In genomic region chr15:10923076-10923995, GRCm38 (mm10) we compare ENCODE assay signal across 33 mouse cellular contexts. TPM values are rescaled to one million over a fixed set of nuclear protein-coding genes. Genes with fewer than 3 reads are reported as not detected.
A peak's percentile ranks its signal among the peaks of the same experiment; 100 is the strongest.
DNase-seq lines count a peak whose midpoint lies in the region; ATAC-seq lines count a peak whose summit lies in the region.
"Had no signal": no experiment of that assay in that cellular context is flagged by ENCODE, and none has a peak within 500 bp of the region (broad histone marks: within the 10 kb centered on the region; RNA-seq: fewer than 3 reads in every experiment).

No protein-coding gene starts in this region.

- H3K27ac ChIP-seq in limb, embryonic 10.5 days = no peak overlapping the region
- H3K27ac ChIP-seq in hindbrain, embryonic 12.5 days = no peak overlapping the region
- H3K27ac ChIP-seq: embryonic facial prominence, embryonic 12.5 days; gastrocnemius, adult 2 months; heart, adult 2 months; heart, embryonic 13.5 days; hindbrain, embryonic 15.5 days; left cerebral cortex, adult 2 months; limb, embryonic 13.5 days; liver, embryonic 13.5 days had no signal

- no peaks in the 10 kb centered on the region for H3K27me3 ChIP-seq in limb, embryonic 10.5 days (ENCODE audit: low read depth, poor library complexity, severe bottlenecking)
- H3K27me3 ChIP-seq in hindbrain, embryonic 12.5 days = no peaks in the 10 kb centered on the region
- H3K27me3 ChIP-seq: embryonic facial prominence, embryonic 12.5 days; hindbrain, embryonic 15.5 days had no signal

- DNase-seq in kidney, adult 9 months = peak; percentile 49
- DNase-seq in kidney, postnatal 10 days = no peak
- DNase-seq in cerebellum, adult 11 months = peak; percentile 4
- DNase-seq in cerebellum, adult 18-20 months = peak; percentile 30 to 47
- peak; percentile 43 to 45 for DNase-seq in cerebellum, postnatal 10 days
- DNase-seq in limb, embryonic 10.5 days (ENCODE audit: low spot score) = no peak
- DNase-seq in adrenal gland, postnatal 14 days = no peak
- DNase-seq: adrenal gland, postnatal 36 days; B cell, adult 2 months; embryo, embryonic 11 days; gastrocnemius, adult 2 months; gastrocnemius, postnatal 36 days; heart, adult 2 months; heart, postnatal 10 days; kidney, adult 8-10 months; kidney, postnatal 36 days; liver, embryonic 13.5 days; lung, adult 18-20 months; thymus, adult 2 months had no signal

- no peak overlapping the region for H3K4me3 ChIP-seq in limb, embryonic 10.5 days
- H3K4me3 ChIP-seq in hindbrain, embryonic 12.5 days = no peak overlapping the region
- H3K4me3 ChIP-seq: embryonic facial prominence, embryonic 12.5 days; gastrocnemius, adult 2 months; heart, adult 2 months; heart, embryonic 13.5 days; hindbrain, embryonic 15.5 days; layer of hippocampus, adult 2 months; left cerebral cortex, adult 2 months; limb, embryonic 13.5 days; liver, embryonic 13.5 days had no signal

- H3K4me2 ChIP-seq in hindbrain, embryonic 12.5 days (replicated peaks) = no peak overlapping the region
- H3K4me2 ChIP-seq: embryonic facial prominence, embryonic 12.5 days; heart, embryonic 13.5 days; hindbrain, embryonic 15.5 days; limb, embryonic 13.5 days; liver, embryonic 13.5 days had no signal

- H3K9me3 ChIP-seq in limb, embryonic 10.5 days (replicated peaks) = no peaks in the 10 kb centered on the region
- no peaks in the 10 kb centered on the region for H3K9me3 ChIP-seq in hindbrain, embryonic 12.5 days (replicated peaks)
- H3K9me3 ChIP-seq: embryonic facial prominence, embryonic 12.5 days; heart, embryonic 13.5 days; hindbrain, embryonic 15.5 days; limb, embryonic 13.5 days; liver, embryonic 13.5 days had no signal

- no peaks in the 10 kb centered on the region for H3K36me3 ChIP-seq in limb, embryonic 10.5 days
- no peaks in the 10 kb centered on the region for H3K36me3 ChIP-seq in hindbrain, embryonic 12.5 days
- H3K36me3 ChIP-seq: embryonic facial prominence, embryonic 12.5 days; heart, embryonic 13.5 days; hindbrain, embryonic 15.5 days; limb, embryonic 13.5 days; liver, embryonic 13.5 days had no signal

- no peak overlapping the region for H3K9ac ChIP-seq in hindbrain, embryonic 12.5 days
- H3K9ac ChIP-seq: embryonic facial prominence, embryonic 12.5 days; heart, embryonic 13.5 days; hindbrain, embryonic 15.5 days; limb, embryonic 13.5 days; liver, embryonic 13.5 days had no signal

- peaks cover 4% of the 10 kb centered on the region for H3K4me1 ChIP-seq in limb, embryonic 10.5 days
- no peaks in the 10 kb centered on the region for H3K4me1 ChIP-seq in hindbrain, embryonic 12.5 days
- H3K4me1 ChIP-seq: embryonic facial prominence, embryonic 12.5 days; heart, embryonic 13.5 days; hindbrain, embryonic 15.5 days; limb, embryonic 13.5 days; liver, embryonic 13.5 days had no signal

- WGBS in limb, embryonic 10.5 days = 81% methylated on average over 4 of the region's 4 CpGs
- 66% methylated on average over 4 of the region's 4 CpGs for WGBS in hindbrain, embryonic 12.5 days

- no peak for ATAC-seq in hindbrain, embryonic 12.5 days (ENCODE audit: low FRiP score)
- ATAC-seq: inflammation-experienced regulatory T-cells, adult 6 months; lung, postnatal 0 days had no signal

RNA-seq across cellular contexts. Expression of gene C1qtnf3, which starts 28.8 kb away (rescaled TPM):
- polyA plus RNA-seq in limb, embryonic 10.5 days (2016; fragmentation: Nextera tagmentation; extraction: Ambion mirVana) = 1.7 and 3.3 TPM in 2 replicates
- total RNA-seq in adrenal gland, postnatal 14 days (2021) = 1.5 and 2.1 TPM in 2 replicates
- polyA plus RNA-seq in hindbrain, embryonic 12.5 days (2016; fragmentation: Nextera tagmentation; extraction: Ambion mirVana) = 18.5 and 26.0 TPM in 2 replicates
- total RNA-seq: heart, adult 2 months; hematopoietic stem cell, adult 5-6 weeks; layer of hippocampus, adult 2 months; left cerebral cortex, postnatal 25 days; monocyte, adult 5-6 weeks; neutrophil, adult 5-6 weeks had no signal
- polyA plus RNA-seq: spleen, adult 2 months had no signal

RNA-seq across cellular contexts. Expression of gene Amacr, which starts 58.2 kb away (rescaled TPM):
- 13.3 and 15.9 TPM in 2 replicates for polyA plus RNA-seq in limb, embryonic 10.5 days (2016; fragmentation: Nextera tagmentation; extraction: Ambion mirVana)
- total RNA-seq in adrenal gland, postnatal 14 days (2021) = 33.4 and 37.0 TPM in 2 replicates
- polyA plus RNA-seq in hindbrain, embryonic 12.5 days (2016; fragmentation: Nextera tagmentation; extraction: Ambion mirVana) = 10.2 and 11.9 TPM in 2 replicates
- total RNA-seq: monocyte, adult 5-6 weeks had no signal

Comparison
In these comparisons a context has a peak if more than half of its experiments do, and no peak if none do; other contexts are left out.
1. DNase-seq: peak in kidney, adult 9 months (single experiment), cerebellum, adult 11 months (single experiment), cerebellum, adult 18-20 months (2 of 2) and cerebellum, postnatal 10 days (2 of 2); none in kidney, postnatal 10 days (single experiment), limb, embryonic 10.5 days (single experiment) and adrenal gland, postnatal 14 days (single experiment).